Mouse (Mus musculus) embryo, embryonic 10.5 days (tissue): ENCODE measurements around the gene Tef.

Experiments
- DNase-seq: peaks from one replicate; pipeline ENCODE4 v3.0.0-alpha.2; 2015; ENCODE audit warnings: low spot score

Tef gene

GRCm38 (mm10) chr15:81802001-81802890 lies at the start of gene Tef:
Tef (plus strand) TSS chr15:81802421.
- DNase-seq: peak; percentile 71

- DNase-seq: no peak
These were observed 48.6 kb upstream of the Tef start for GRCm38 (mm10) chr15:81753669-81754068.

DNA sequence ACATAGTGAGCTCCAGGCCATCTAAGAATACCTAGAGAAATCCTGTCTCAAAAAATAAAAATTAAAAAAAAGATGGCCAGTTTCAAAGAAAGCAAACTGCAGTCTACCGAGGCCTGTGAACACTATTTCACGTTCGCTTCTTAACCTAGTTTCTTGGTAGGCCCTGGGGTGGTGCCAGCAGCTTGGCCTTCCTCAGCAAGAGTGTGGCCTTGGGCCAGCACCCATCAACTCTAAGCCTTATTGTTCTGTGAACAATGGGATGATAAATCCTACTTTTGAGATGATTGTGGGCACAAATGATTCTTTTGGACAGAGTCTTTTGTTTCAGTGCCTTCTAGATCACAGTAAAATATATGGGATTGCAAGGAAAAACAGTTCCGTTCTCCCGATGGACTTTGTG lies 43.5 kb upstream of the Tef start:
- no peak for DNase-seq

GRCm38 (mm10) chr15:81759542-81759941 lies 42.7 kb upstream of the Tef start:
- no peak for DNase-seq

- no peak for DNase-seq
These were observed 41.7 kb upstream of the Tef start for GRCm38 (mm10) chr15:81760361-81761079.

DNA sequence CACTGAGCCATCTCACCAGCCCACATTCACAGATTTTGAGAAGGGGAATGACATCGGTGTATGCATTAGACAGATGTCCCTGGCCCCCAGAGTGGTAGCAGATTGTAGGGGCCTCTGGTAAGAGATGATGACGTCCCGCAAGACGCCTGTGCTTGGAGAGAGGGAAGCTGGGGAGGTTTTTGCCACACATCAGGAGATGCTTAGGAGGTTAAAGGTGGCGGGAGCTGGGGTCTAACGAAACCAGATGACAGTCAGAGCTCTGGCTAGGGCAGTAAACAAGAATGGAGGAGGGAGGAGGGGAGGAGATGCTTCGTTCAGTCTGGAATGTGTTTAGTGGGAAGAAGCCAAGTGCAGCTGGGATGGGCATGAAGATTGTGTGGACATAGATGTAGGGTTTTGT lies 40.8 kb upstream of the Tef start:
- peak; percentile 47 for DNase-seq

DNA sequence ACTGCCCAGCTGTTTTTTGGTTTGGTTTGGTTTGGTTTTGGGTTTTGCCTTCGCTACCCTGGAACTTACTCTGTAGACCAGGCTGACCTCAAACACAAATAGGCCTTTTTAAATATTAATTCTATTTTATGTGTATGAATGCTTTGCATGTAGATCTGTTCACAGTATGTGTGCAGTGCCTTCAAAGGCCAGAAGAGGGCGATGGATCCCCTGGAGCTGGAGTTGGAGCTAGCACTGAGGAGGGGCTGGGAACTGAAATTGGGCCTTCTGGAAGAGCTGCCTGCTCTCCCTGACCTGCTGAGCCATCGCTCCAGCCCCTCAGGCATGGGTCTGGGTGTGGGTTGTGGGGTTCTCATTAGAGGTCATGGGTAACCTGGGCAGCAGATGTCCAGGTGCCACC lies 40.3 kb upstream of the Tef start:
- no peak for DNase-seq

DNA sequence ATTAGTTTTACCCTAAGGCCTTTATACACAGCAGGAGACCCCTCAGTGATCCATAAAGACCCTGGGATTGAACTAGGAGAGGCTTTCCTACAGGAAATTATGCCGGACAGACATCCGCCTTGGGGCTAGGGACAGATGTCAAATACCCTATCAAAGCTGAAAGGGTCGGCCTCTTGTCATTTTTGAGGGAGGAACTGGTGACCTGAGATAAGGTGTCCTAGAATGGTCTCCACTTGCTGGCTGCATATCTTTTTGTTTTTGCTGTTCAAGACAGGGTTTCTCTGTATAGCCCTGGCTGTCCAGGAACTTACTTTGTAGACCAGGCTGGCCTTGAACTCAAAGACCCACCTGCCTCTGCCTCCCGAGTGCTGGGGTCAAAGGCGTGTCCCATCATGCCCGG lies 37.6 kb upstream of the Tef start:
- no peak for DNase-seq

- no peak for DNase-seq
These were observed 36.6 kb upstream of the Tef start for GRCm38 (mm10) chr15:81765651-81766050.

DNA sequence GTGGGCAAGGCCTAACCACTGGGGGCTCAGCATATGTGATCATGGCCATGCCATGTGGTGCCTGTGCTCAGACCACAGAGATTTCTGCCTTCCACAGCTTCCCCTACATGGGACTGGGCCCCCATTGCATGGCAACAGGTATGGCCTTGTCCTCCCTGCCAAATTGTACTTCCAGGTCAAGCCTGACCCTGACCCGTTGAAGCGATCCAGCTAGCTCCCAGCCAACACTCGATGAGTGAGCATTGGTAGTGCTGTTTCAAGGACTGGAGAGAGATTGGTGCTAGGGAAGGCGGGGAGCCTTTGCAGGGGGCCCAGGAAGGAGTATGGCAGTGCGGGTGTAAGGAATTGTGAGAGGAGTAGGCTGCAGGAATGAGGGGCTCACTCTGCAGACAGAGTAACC lies 35.8 kb upstream of the Tef start:
- DNase-seq: no peak

GRCm38 (mm10) chr15:81769037-81769436 lies 33.2 kb upstream of the Tef start:
- peak; percentile 37 for DNase-seq

DNA sequence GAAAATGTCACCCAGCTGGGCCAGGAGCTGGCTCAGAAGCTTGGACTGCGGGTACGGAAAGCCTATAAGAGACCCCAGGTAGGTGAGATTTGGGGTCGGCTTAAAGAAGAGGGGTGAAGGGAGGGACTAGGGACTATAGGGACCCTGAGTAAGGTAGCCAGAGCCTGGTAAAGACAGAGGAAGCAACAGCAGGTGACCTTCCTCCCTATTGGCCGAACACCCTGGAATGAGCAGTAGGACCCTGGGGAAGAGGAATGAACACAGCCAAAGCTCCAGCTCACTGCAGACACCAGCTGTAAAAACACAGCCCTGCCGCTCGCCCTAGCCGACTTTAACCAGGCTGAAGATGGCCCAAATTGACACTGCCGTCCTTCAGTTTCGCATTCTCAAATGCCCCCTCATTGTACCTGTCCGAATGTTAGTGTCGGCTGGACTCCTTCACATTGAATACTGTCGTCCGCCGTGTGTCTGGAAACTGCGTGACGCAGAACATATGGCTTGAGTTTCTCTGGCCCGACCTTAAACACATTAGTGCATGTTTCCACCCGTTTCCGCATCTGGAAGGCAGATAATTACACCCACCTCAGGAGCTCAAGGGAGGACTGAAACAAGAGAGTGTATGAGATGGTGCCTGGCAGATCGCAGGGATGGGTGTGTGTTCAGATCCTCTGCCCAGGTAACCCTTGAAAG lies 29.6 kb upstream of the Tef start:
- DNase-seq: peak; percentile 34

DNA sequence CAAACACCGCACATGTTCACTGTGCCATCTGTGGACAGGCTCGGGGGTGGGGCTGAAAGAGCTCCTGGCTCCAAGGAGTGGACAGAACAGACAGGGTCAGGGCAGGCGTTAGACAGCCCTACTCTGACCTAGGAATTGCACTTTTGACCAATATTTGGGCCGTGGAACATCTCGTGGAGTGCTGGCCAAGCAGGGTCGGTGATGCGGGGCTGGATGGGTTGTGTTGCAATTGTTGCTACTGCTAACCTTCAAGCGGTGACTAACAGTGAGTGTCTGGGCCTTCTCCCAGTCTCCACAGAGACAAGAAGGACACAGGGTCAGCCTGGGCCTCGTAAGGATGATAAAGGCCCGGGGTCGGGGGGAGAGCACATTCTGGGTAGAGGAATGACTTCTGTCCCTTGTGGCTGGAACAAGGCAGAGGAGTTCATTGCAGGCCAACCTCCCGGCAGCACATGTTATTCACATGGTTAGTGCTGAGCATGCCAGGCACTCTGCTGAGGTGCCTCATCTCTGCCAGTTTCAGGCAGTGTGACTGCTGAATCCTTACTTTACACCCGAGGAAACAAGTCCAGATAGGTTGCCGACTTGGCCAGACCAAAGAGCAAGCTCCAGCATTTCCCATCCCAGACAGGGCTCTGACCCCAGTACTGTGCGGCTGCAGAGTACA lies 27.6 kb upstream of the Tef start:
- no peak for DNase-seq

DNA sequence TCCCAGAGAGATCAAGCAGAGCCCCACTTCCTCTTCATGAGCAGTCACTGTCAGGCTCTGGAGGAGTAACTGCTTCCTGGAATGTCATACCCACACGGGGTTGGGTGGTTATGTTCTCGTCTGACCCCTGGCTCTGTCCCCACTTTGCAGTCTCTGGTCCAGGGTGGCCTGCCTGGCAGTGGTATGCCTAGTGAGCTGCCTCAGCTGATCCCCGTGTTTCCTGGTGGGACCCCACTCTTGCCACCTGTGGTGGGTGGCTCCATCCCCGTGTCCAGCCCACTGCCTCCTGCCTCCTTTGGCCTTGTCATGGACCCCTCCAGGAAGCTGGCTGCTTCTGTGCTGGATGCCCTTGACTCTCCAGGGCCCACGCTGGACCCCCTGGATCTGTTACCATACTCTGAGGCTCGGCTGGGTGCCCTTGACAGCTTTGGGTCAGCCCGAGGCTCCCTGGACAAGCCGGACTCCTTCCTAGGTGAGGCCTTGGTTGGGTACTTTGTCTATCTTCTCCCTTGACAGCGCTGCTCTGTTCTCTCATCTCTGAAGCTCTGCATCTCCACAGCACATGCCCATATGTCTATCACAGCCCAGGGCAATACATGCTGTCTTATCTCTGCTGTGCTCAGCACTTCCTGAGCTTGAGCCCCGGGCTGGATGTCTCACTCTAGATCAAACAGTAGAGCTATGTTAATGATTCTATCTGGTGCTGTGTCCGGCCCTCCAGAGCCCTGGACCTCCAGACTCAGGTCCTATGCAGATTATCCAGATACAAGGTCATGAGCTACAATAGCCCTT lies 25.4 kb upstream of the Tef start:
- DNase-seq: no peak

DNA sequence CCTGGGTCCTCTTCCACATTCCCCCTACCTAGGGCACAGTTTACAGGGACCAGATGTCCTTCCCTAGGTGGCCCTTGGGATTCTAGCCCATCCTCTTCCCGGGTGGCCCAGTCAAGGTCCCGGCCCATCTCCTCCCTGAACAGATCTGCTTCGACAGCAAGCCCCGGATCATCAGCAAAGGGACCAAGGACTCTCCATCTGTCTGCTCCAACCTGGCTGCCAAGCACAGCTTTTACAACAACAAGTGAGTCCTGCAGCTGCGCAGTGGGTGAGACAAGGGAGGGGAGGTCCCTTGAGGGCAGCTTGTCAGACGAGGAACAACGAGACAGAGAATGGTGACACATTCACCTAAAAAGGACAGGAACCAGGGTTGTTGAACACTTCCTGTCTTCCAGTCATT lies 20.4 kb upstream of the Tef start:
- no peak for DNase-seq

- DNase-seq: peak; percentile 23
These were observed 17.5 kb upstream of the Tef start for GRCm38 (mm10) chr15:81784762-81785161.

GRCm38 (mm10) chr15:81785701-81786100 lies 16.5 kb upstream of the Tef start:
- DNase-seq: no peak

- no peak for DNase-seq
These were observed 14.7 kb upstream of the Tef start for GRCm38 (mm10) chr15:81787525-81787924.

GRCm38 (mm10) chr15:81792444-81792843 lies 9.8 kb upstream of the Tef start:
- no peak for DNase-seq

DNA sequence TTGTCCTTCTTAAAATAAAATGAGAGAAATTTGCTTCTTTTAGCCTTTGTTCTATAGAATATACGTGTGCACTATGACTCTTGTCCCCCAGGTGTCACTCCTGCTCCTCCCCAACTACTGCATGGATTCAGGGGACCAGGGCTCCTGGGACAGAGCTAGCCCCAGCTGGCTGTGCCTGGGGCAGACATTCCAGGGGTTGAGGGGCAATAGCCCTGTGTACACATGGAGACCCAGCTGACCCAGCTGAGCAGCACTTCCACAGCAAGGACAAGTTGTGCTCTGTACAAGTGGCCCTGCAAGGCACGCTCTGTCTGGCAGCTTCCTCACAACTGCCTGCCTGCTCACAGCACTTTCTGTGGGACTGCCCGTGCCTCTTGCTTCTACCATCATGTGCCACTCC lies 6.0 kb upstream of the Tef start:
- peak; percentile 29 for DNase-seq

GRCm38 (mm10) chr15:81797861-81798260 lies 4.4 kb upstream of the Tef start:
- DNase-seq: no peak
